Comparison of ENCODE assay signal across 22 mouse cellular contexts in the genomic region with DNA sequence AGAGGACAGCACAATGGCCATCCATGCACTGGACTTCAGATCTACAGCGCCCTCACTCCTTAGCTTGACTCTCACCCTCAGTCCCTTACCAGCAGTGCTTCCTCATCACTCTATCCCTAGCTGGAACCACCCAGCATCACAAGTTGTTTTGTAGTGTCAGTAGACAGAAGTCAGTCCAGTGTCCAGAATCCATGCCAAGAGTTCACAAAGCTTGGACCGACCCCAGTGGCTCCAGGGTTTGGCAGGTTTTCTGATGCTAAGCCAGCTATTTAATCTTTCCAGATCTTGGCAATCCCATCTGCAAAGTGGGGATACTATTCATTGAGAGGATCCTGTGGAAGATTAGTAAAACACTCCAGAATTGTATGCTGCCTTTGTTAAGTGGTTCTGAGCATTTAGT.
DNase-seq lines count a peak whose midpoint lies in the region; TF ChIP-seq lines count a peak whose summit lies in the region.
"Had no signal": no experiment of that assay in that cellular context is flagged by ENCODE, and none has a peak within 500 bp of the region (broad histone marks: within the 10 kb centered on the region; RNA-seq: fewer than 3 reads in every experiment).

No protein-coding gene starts in this region.

- DNase-seq in kidney, adult 11 months = peak; percentile 74
- no peak for DNase-seq in kidney, postnatal 4 days
- DNase-seq in left cerebral cortex, adult 2 months (ENCODE audit: extremely low spot score in 1 of 2, low spot score in 2 of 2) = no peak
- no peak for DNase-seq in left cerebral cortex, postnatal 14 days (ENCODE audit: low spot score in 2 of 2)
- DNase-seq in fat pad, adult 2 months (ENCODE audit: extremely low read depth, low read depth, low spot score) = peak; percentile 8
- peak; percentile 55 to 66 for DNase-seq in kidney, postnatal 25 days
- DNase-seq in gastrocnemius, adult 18-20 months (ENCODE audit: low spot score) = no peak
- DNase-seq: adrenal gland, postnatal 14 days; B cell, adult 2 months; cerebellum, adult 8-10 months; heart, postnatal 4 days; liver, postnatal 0 days; right cerebral cortex, adult 18-20 months; right cerebral cortex, postnatal 4 days; thymus, postnatal 14 days had no signal

- TF ChIP-seq CTCF in left cerebral cortex, adult 2 months (IDR thresholded peaks at IDR 0.05) = no peak

- intact Hi-C loops in left cerebral cortex, adult 2 months (cut with DNase I) = no loop called here
- intact Hi-C loops in left cerebral cortex, postnatal 14 days (cut with DNase I) = no loop called here

- no peak overlapping the region for H3K4me3 ChIP-seq in left cerebral cortex, adult 2 months
- H3K4me3 ChIP-seq: embryonic facial prominence, embryonic 12.5 days; forebrain, embryonic 12.5 days; heart, embryonic 10.5 days; limb, embryonic 12.5 days; neural tube, embryonic 15.5 days had no signal

- peak overlapping the region; percentile 28; the same call in 1 of the 2 replicates for H3K27ac ChIP-seq in left cerebral cortex, adult 2 months
- H3K27ac ChIP-seq: embryonic facial prominence, embryonic 12.5 days; forebrain, embryonic 12.5 days; heart, embryonic 10.5 days; hindbrain, embryonic 14.5 days; limb, embryonic 12.5 days; macrophage; neural tube, embryonic 15.5 days had no signal

Comparison
In these comparisons a context has a peak if more than half of its experiments do, and no peak if none do; other contexts are left out.
1. DNase-seq: peak in kidney, adult 11 months (single experiment), fat pad, adult 2 months (single experiment) and kidney, postnatal 25 days (2 of 2); none in kidney, postnatal 4 days (0 of 2), left cerebral cortex, adult 2 months (0 of 2), left cerebral cortex, postnatal 14 days (0 of 2) and gastrocnemius, adult 18-20 months (single experiment).